Mouse (Mus musculus) heart, adult 8-10 months (tissue): ENCODE results near the gene Kiss1r. TPM values are rescaled to one million over a fixed set of nuclear protein-coding genes. Genes with fewer than 3 reads are reported as not detected.

Source experiments
- DNase-seq: peaks from one replicate; pipeline ENCODE4 v3.0.0; 2022; ENCODE audit warnings: low spot score
- total RNA-seq, 4 experiments: library from RNA; stranded (reverse); gene quantifications; 2 replicates each; pipeline ENCODE4 v1.2.4; 2022

The Kiss1r gene
- total RNA-seq, 4 experiments from 2014 or later = 0.28 to 0.62 (median 0.32) TPM

DNA sequence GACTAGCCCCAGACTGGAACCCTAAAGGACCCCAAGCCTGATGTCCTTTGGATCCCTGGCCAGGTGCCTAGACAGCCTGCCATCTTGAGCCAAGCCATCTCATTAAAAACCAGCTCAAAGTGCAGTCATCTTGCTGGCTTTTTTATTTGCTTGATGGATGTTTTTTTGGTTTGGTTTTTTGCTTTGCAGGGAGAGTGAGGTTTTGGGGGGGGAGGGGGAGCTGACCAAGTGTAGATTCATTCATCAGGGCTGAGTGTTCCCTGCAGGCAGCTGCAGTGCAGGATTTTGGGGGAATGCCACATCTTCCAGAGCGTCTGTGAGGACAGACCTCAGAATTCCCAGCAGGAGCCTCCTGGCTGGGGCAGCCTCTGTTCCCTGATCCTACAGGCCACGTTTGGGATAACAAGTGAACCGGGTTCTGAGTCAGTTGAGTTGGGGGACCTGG is 52.4 kb downstream of the Kiss1r start:
- DNase-seq = no peak

DNA sequence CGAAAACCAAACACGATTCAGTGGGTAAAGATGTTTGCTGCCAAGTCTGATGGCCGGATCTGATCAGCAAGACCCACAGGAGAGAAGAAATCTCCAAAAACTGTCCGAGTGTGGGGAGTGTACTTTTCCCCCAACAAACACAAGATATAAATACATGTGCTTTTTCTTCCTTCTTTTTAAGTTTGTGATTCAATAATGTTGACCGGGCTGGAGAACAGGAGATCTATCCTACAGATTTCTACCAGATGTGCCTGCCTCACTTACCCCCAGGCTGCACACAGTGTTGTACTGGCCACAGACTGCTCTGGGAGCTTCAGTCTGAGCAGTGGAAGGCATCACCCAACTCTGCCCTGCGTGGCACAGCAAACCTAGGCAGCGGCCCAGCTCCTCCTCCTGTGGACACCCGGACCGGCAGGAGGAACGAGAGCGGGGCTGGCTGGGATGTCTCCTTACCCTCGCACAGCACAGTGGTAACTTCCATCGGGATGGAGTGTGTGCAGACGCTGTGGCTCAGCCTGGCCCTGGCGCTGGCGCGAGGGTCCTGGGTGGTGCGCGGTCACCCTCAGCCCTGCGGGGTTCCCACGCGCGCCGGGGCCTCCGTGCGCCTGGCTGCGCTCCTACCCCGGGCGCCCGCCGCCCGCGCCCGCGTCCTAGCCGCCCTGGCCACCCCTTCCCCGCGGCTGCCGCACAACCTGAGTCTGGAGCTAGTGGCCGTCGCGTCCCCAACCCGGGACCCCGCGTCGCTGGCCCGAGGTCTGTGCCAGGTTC is 53.8 kb downstream of the Kiss1r start, which contains the start of gene Grin3b:
TSS of gene Grin3b (plus strand) at position 301 of the 768 bp plus-strand sequence.
- DNase-seq = no peak

DNA sequence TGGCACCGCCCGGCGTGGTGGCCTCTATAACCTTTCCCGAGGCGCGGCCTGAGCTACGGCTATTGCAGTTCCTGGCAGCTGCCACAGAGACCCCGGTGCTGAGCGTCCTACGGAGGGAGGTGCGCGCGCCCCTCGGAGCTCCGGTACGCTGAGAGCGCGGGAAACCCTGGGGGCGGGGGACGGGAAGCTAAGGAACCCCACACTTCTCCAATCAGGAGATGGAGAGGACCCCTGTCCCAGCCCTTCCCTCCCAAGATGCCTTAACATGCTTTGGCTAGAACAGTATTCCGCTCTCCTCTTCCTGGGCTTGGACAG is 54.4 kb downstream of the Kiss1r start:
- DNase-seq = no peak

Other genes with a start within 250 kb of the Kiss1r start
- gene Tpgs1, start 247.6 kb upstream of the Kiss1r start, total RNA-seq = 10 to 100 TPM; 14.5 to 20.0 (median 16.9) TPM
- 100 to 1,000 TPM; 201 to 230 (median 213) TPM for gene Cdc34, start 234.8 kb upstream of the Kiss1r start, total RNA-seq
- 1 to 10 TPM; 7.6 to 9.0 (median 8.3) TPM for gene Gzmm, start 228.0 kb upstream of the Kiss1r start, total RNA-seq
- gene Bsg, start 212.5 kb upstream of the Kiss1r start, total RNA-seq = 1,000 to 10,000 TPM; 1,424 to 1,552 (median 1,533) TPM
- 10 to 100 TPM; 13.7 to 16.7 (median 15.1) TPM for gene Hcn2, start 200.3 kb upstream of the Kiss1r start, total RNA-seq
- gene Polrmt, start 170.4 kb upstream of the Kiss1r start, total RNA-seq = 10 to 100 TPM; 41.1 to 54.7 (median 47.0) TPM
- not detected for gene Fgf22, start 161.9 kb upstream of the Kiss1r start, total RNA-seq
- gene Rnf126, start 150.0 kb upstream of the Kiss1r start, total RNA-seq = 10 to 100 TPM; 20.2 to 23.2 (median 21.5) TPM
- gene Fstl3, start 139.7 kb upstream of the Kiss1r start, total RNA-seq = 1 to 10 TPM; 2.9 to 5.8 (median 3.6) TPM
- gene Prss57, start 126.0 kb upstream of the Kiss1r start, total RNA-seq = not detected
- 10 to 100 TPM; 37.8 to 53.8 (median 51.7) TPM for gene Palm, start 123.4 kb upstream of the Kiss1r start, total RNA-seq
- gene Misp, start 96.0 kb upstream of the Kiss1r start, total RNA-seq = under 1 TPM in 3 of 4 experiments, not detected in 1; 0.31 to 0.75 (median 0.60) TPM
- 10 to 100 TPM; 45.4 to 57.7 (median 49.9) TPM for gene Ptbp1, start 62.5 kb upstream of the Kiss1r start, total RNA-seq
- 1 to 10 TPM in 1 of 4 experiments, not detected in 3; 2.4 TPM for gene Prtn3, start 42.5 kb upstream of the Kiss1r start, total RNA-seq
- gene Plppr3, start 42.3 kb upstream of the Kiss1r start, total RNA-seq = under 1 TPM in 3 of 4 experiments, not detected in 1; 0.19 to 0.41 (median 0.29) TPM
- gene Elane, start 30.7 kb upstream of the Kiss1r start, total RNA-seq = under 1 TPM in 1 of 4 experiments, not detected in 3; 0.57 TPM
- gene Cfd, start 26.1 kb upstream of the Kiss1r start, total RNA-seq = 10 to 100 TPM; 12.7 to 46.8 (median 17.8) TPM
- gene Med16, start 8.0 kb upstream of the Kiss1r start, total RNA-seq = 10 to 100 TPM; 48.5 to 65.2 (median 53.3) TPM
- gene Gm26602, start 6.1 kb upstream of the Kiss1r start, total RNA-seq = not detected
- 10 to 100 TPM; 75.2 to 85.9 (median 81.0) TPM for gene R3hdm4, start 4.2 kb downstream of the Kiss1r start, total RNA-seq
- gene Arid3a, start 10.1 kb downstream of the Kiss1r start, total RNA-seq = 1 to 10 TPM; 1.2 to 1.7 (median 1.3) TPM
- gene Wdr18, start 43.2 kb downstream of the Kiss1r start, total RNA-seq = 10 to 100 TPM; 28.4 to 36.2 (median 29.6) TPM
- under 1 TPM; 0.37 to 0.85 (median 0.63) TPM for gene Grin3b, start 53.7 kb downstream of the Kiss1r start, total RNA-seq
- 100 to 1,000 TPM; 116 to 120 (median 117) TPM for gene Tmem259, start 67.4 kb downstream of the Kiss1r start, total RNA-seq
- 10 to 100 TPM; 27.1 to 35.7 (median 33.3) TPM for gene Cnn2, start 71.6 kb downstream of the Kiss1r start, total RNA-seq
- gene Abca7, start 79.5 kb downstream of the Kiss1r start, total RNA-seq = 1 to 10 TPM; 7.5 to 8.5 (median 8.0) TPM
- 1 to 10 TPM; 2.9 to 5.1 (median 3.4) TPM for gene Arhgap45, start 99.7 kb downstream of the Kiss1r start, total RNA-seq
- 100 to 1,000 TPM in 2 of 4 experiments, 10 to 100 TPM in 2; 91.7 to 106 (median 100) TPM for gene Polr2e, start 122.8 kb downstream of the Kiss1r start, total RNA-seq
- 1,000 to 10,000 TPM; 1,048 to 1,125 (median 1,067) TPM for gene Gpx4, start 130.2 kb downstream of the Kiss1r start, total RNA-seq
- 10 to 100 TPM in 3 of 4 experiments, 1 to 10 TPM in 1; 9.5 to 12.0 (median 11.1) TPM for gene Sbno2, start 188.6 kb downstream of the Kiss1r start, total RNA-seq
- gene Stk11, start 198.8 kb downstream of the Kiss1r start, total RNA-seq = 100 to 1,000 TPM; 148 to 176 (median 153) TPM
- 1,000 to 10,000 TPM; 1,050 to 1,135 (median 1,101) TPM for gene Atp5d, start 221.7 kb downstream of the Kiss1r start, total RNA-seq
- 1 to 10 TPM; 3.8 to 6.1 (median 4.6) TPM for gene Cbarp, start 223.9 kb downstream of the Kiss1r start, total RNA-seq
- 100 to 1,000 TPM in 1 of 4 experiments, 10 to 100 TPM in 3; 83.9 to 111 (median 91.0) TPM for gene Midn, start 231.3 kb downstream of the Kiss1r start, total RNA-seq
- 10 to 100 TPM; 34.7 to 69.7 (median 51.6) TPM for gene Cirbp, start 249.0 kb downstream of the Kiss1r start, total RNA-seq